Mouse (Mus musculus): ENCODE measurements around the gene Atf5. TPM values are rescaled to one million over a fixed set of nuclear protein-coding genes. Genes with fewer than 3 reads are reported as not detected.

Atf5 gene
- polyA plus RNA-seq, 1 experiment from 2014 or later: 3.3 TPM

DNA sequence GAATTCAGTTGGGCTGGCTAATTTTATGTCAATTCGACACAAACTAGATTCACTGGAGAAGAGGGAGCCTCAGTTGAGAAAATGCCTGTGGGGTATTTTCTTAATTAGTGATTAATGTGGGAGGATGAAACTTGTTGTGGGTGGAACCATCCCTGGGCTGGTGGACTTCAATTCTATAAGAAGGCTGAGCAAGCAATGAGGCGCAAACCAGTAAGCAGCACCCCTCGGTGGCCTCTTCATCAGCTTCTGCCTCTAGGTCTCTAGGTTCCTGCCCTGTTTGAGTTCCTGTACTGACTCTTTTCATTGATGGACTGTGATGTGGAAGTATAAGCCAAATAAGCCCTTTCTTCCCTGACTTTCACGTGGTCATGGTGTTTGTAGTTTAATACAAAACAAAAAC is 6.1 kb downstream of the Atf5 start:
- DNase-seq (ENCODE audit: low spot score, missing footprints): no peak
- H3K4me3 ChIP-seq (ENCODE audit: low read depth, low read length): no peak overlapping the region
- H3K9me3 ChIP-seq (ENCODE audit: control insufficient read depth, low read length): no peaks in the 10 kb centered on the region
- no peak overlapping the region for H3K9ac ChIP-seq (ENCODE audit: low read length)
- no peak overlapping the region for H3K4me2 ChIP-seq
- WGBS: 82% methylated on average over 4 of the region's 4 CpGs
- no peak for ATAC-seq (ENCODE audit: low FRiP score)
- no peaks in the 10 kb centered on the region for H3K27me3 ChIP-seq (ENCODE audit: control insufficient read depth, insufficient read depth, low read length)
- peaks cover 9% of the 10 kb centered on the region for H3K4me1 ChIP-seq (ENCODE audit: control insufficient read depth, insufficient read depth, low read length)
- H3K36me3 ChIP-seq (ENCODE audit: control insufficient read depth, insufficient read depth, low read length): no peaks in the 10 kb centered on the region
- H3K27ac ChIP-seq (ENCODE audit: low read depth, low read length): no peak overlapping the region

DNA sequence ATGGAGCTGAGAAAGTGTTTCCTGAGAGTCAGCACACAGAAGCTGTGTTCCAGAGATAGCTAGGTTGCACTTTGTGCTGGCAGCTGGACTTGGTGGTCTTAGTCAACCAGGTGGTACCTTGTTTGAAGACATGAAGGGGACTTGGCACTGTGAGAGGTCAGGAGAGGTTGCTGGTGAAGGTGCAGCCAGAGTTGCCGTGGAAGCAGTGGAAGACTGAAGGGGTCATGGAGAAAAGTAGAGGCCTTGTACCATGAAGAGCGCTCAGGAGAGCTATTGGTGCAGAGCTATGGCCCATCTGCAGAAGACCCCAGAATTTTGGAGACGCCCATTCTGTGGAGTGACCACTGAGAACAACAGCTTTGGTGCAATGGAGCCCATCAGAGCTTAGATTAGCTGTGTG is 7.0 kb downstream of the Atf5 start:
- Histone ChIP-seq H3K36me3 (ENCODE audit: control insufficient read depth, insufficient read depth, low read length) (no peaks in the 10 kb centered on the region), H3K9me3 (ENCODE audit: control insufficient read depth, low read length) (no peaks in the 10 kb centered on the region), H3K27ac (ENCODE audit: low read depth, low read length) (no peak overlapping the region), H3K4me3 (ENCODE audit: low read depth, low read length) (no peak overlapping the region), H3K9ac (ENCODE audit: low read length) (no peak overlapping the region), H3K27me3 (ENCODE audit: control insufficient read depth, insufficient read depth, low read length) (no peaks in the 10 kb centered on the region), H3K4me1 (ENCODE audit: control insufficient read depth, insufficient read depth, low read length) (peaks cover under 1% of the 10 kb centered on the region; the same call in 1 of the 2 replicates), H3K4me2 (no peak overlapping the region)
- ATAC-seq (ENCODE audit: low FRiP score) (no peak), DNase-seq (ENCODE audit: low spot score, missing footprints) (no peak)
- 88% methylated on average over 3 of the region's 3 CpGs for WGBS

DNA sequence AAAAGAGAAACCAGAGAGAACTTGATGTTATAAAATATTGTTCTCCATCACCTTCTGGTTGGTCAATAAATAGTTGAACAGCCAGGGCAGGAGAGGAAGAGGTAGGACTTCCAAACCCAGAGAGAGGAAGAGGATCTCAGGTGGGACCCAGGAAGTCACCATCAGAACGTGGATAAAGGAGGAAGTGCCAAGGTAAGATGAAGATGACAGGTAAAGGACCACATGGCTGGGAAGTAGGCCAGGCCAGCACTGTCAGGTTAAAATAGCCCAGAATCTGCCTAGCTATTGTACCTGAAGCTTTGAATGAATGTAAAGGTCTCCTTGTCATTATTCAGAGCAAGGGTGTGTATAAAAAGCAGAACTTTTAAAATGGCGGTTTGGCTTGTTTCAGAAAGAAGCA is 7.5 kb downstream of the Atf5 start:
- no peak overlapping the region for H3K4me3 ChIP-seq (ENCODE audit: low read depth, low read length)
- H3K9ac ChIP-seq (ENCODE audit: low read length): no peak overlapping the region
- DNase-seq (ENCODE audit: low spot score, missing footprints) (no peak), ATAC-seq (ENCODE audit: low FRiP score) (no peak)
- H3K4me1 ChIP-seq (ENCODE audit: control insufficient read depth, insufficient read depth, low read length): no peaks in the 10 kb centered on the region
- no peaks in the 10 kb centered on the region for H3K27me3 ChIP-seq (ENCODE audit: control insufficient read depth, insufficient read depth, low read length)
- no peaks in the 10 kb centered on the region for H3K9me3 ChIP-seq (ENCODE audit: control insufficient read depth, low read length)
- no peaks in the 10 kb centered on the region for H3K36me3 ChIP-seq (ENCODE audit: control insufficient read depth, insufficient read depth, low read length)
- 80% methylated on average over 2 of the region's 2 CpGs for WGBS
- no peak overlapping the region for H3K27ac ChIP-seq (ENCODE audit: low read depth, low read length)
- no peak overlapping the region for H3K4me2 ChIP-seq

DNA sequence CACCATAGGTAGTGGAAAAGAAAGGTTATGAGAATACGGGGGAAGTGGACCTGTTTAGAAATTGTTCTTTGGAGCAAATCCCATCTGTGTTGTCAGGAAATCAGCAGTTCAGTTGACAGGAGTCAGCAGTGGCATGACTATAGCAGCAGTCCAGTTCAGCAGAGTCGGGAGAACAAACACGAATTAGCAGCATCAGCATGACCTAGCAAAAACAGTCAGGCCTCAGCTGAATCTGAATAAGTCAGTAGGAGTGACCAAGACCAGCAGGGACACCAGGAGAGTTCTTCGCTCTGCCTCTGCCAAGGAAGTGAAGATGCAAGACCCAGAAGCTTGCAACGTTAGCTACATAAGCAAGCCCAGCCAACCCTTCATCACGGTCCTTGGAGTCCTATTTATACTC is 23.7 kb downstream of the Atf5 start:
- ATAC-seq (ENCODE audit: low FRiP score): no peak
- no peaks in the 10 kb centered on the region for H3K36me3 ChIP-seq (ENCODE audit: control insufficient read depth, insufficient read depth, low read length)
- no peaks in the 10 kb centered on the region for H3K27me3 ChIP-seq (ENCODE audit: control insufficient read depth, insufficient read depth, low read length)
- H3K27ac ChIP-seq (ENCODE audit: low read depth, low read length): no peak overlapping the region
- H3K9me3 ChIP-seq (ENCODE audit: control insufficient read depth, low read length): no peaks in the 10 kb centered on the region
- no peak overlapping the region for H3K9ac ChIP-seq (ENCODE audit: low read length)
- H3K4me2 ChIP-seq: no peak overlapping the region
- DNase-seq (ENCODE audit: low spot score, missing footprints): no peak
- no peaks in the 10 kb centered on the region for H3K4me1 ChIP-seq (ENCODE audit: control insufficient read depth, insufficient read depth, low read length)
- 84% methylated on average over 6 of the region's 6 CpGs for WGBS
- no peak overlapping the region for H3K4me3 ChIP-seq (ENCODE audit: low read depth, low read length)

DNA sequence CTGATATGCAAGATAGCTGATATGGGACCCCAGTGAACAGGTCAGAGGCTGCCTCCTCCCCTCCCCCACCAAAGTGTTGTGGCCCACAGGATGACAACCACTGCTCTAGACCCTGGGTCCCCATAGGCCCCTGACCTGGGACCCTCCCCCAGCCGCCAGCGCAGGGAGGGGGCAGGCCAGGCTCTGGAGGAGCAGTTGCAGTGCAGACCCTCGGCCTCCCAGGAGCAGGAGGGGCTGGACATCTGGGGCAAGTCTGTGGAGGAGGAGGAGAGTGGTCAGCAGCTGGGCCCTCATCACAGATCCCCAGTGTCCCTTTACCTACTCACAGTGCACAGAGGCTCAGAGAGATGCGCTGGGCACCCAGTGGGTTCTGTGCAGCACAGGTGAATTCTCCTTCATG is 26.4 kb downstream of the Atf5 start:
- H3K36me3 ChIP-seq (ENCODE audit: control insufficient read depth, insufficient read depth, low read length): no peaks in the 10 kb centered on the region
- no peak overlapping the region for H3K27ac ChIP-seq (ENCODE audit: low read depth, low read length)
- no peak overlapping the region for H3K9ac ChIP-seq (ENCODE audit: low read length)
- H3K27me3 ChIP-seq (ENCODE audit: control insufficient read depth, insufficient read depth, low read length): no peaks in the 10 kb centered on the region
- DNase-seq (ENCODE audit: low spot score, missing footprints): no peak
- no peak overlapping the region for H3K4me2 ChIP-seq
- no peaks in the 10 kb centered on the region for H3K4me1 ChIP-seq (ENCODE audit: control insufficient read depth, insufficient read depth, low read length)
- 68% methylated on average over 4 of the region's 4 CpGs for WGBS
- H3K4me3 ChIP-seq (ENCODE audit: low read depth, low read length): no peak overlapping the region
- no peaks in the 10 kb centered on the region for H3K9me3 ChIP-seq (ENCODE audit: control insufficient read depth, low read length)
- no peak for ATAC-seq (ENCODE audit: low FRiP score)

DNA sequence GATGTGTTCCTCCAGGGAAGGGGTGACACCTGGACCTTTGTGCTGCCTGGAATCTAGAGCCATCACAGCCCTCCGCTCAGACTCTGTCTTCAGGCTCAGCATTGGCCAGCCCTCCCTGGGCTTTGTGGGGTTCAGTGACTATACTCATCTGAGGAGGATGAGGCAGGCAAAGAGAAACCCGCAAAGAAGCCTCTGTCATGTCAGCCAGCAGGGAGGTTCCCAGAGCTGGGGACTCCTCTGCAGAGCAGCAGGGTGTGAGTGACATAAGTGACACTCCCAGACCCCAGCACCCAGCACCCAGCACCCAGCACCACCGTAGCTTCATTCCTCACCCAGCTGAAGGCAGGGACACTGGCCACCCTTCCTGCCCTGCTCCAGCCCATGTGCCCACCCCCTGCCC is 26.9 kb downstream of the Atf5 start:
- ATAC-seq (ENCODE audit: low FRiP score) (no peak), DNase-seq (ENCODE audit: low spot score, missing footprints) (no peak)
- Histone ChIP-seq H3K4me1 (ENCODE audit: control insufficient read depth, insufficient read depth, low read length) (no peaks in the 10 kb centered on the region), H3K4me2 (no peak overlapping the region), H3K27me3 (ENCODE audit: control insufficient read depth, insufficient read depth, low read length) (no peaks in the 10 kb centered on the region), H3K9me3 (ENCODE audit: control insufficient read depth, low read length) (no peaks in the 10 kb centered on the region), H3K9ac (ENCODE audit: low read length) (no peak overlapping the region), H3K27ac (ENCODE audit: low read depth, low read length) (no peak overlapping the region), H3K36me3 (ENCODE audit: control insufficient read depth, insufficient read depth, low read length) (no peaks in the 10 kb centered on the region), H3K4me3 (ENCODE audit: low read depth, low read length) (no peak overlapping the region)
- WGBS: 69% methylated on average over 3 of the region's 3 CpGs

DNA sequence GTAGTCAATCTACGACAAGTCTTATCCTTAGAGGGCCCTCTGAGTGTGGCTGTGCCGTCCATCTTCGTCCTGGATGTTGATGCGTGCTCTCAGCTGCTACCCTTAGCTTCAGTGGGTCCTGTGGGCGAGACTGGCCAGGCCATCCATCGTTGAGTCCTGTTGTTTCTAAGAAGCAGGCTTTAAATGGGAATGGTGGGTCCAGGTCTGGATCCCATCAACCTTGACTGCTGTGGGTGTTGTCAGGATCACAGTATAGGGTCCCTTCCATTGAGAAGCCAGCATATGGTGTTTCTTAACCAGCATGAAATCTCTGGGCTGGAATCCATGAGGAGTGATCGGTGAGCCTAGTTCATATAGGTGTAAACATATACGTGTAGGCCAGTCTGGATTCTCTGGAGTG is 36.4 kb downstream of the Atf5 start:
- H3K27ac ChIP-seq (ENCODE audit: low read depth, low read length): no peak overlapping the region
- H3K9me3 ChIP-seq (ENCODE audit: control insufficient read depth, low read length): no peaks in the 10 kb centered on the region
- no peak overlapping the region for H3K4me3 ChIP-seq (ENCODE audit: low read depth, low read length)
- H3K9ac ChIP-seq (ENCODE audit: low read length): no peak overlapping the region
- WGBS: 85% methylated on average over 8 of the region's 8 CpGs
- DNase-seq (ENCODE audit: low spot score, missing footprints): no peak
- no peaks in the 10 kb centered on the region for H3K27me3 ChIP-seq (ENCODE audit: control insufficient read depth, insufficient read depth, low read length)
- no peak for ATAC-seq (ENCODE audit: low FRiP score)
- no peak overlapping the region for H3K4me2 ChIP-seq
- peaks cover 3% of the 10 kb centered on the region; the same call in 1 of the 2 replicates for H3K36me3 ChIP-seq (ENCODE audit: control insufficient read depth, insufficient read depth, low read length)
- H3K4me1 ChIP-seq (ENCODE audit: control insufficient read depth, insufficient read depth, low read length): no peaks in the 10 kb centered on the region

DNA sequence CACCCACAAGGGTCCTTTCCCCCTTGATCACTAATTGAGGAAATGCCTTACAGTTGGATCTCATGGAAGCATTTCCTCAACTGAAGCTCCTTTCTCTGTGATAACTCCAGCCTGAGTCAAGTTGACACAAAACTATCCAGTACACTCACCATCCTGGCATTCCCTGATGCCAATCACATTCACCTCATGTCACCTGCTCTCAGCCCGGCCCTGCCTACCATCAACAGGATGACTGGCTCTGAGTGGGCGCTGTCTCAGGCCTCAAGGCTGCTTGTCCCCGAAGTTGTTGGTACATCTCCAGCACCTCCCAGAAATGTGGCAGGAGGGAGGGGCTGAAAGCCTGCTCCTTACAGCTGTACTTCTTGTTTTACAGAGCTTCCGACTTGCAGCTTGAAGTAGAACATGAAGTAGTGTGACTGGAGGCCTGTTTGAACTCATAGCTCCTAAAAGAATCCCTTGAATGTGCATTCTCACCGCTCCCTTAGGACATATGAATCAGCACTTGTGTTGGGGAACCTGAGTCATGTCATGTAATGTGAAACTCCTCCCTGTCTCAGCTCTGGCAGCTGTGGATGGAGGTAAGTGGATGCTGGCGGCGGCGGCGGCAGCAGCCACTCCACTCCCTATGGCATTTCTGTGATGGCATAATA is 39.5 kb downstream of the Atf5 start:
- DNase-seq (ENCODE audit: low spot score, missing footprints) (no peak), ATAC-seq (ENCODE audit: low FRiP score) (no peak)
- H3K9me3 ChIP-seq (ENCODE audit: control insufficient read depth, low read length): no peaks in the 10 kb centered on the region
- H3K4me2 ChIP-seq: no peak overlapping the region
- 90% methylated on average over 9 of the region's 9 CpGs for WGBS
- no peaks in the 10 kb centered on the region for H3K27me3 ChIP-seq (ENCODE audit: control insufficient read depth, insufficient read depth, low read length)
- H3K9ac ChIP-seq (ENCODE audit: low read length): no peak overlapping the region
- peaks cover 5% of the 10 kb centered on the region; the same call in 1 of the 2 replicates for H3K36me3 ChIP-seq (ENCODE audit: control insufficient read depth, insufficient read depth, low read length)
- no peak overlapping the region for H3K4me3 ChIP-seq (ENCODE audit: low read depth, low read length)
- H3K4me1 ChIP-seq (ENCODE audit: control insufficient read depth, insufficient read depth, low read length): no peaks in the 10 kb centered on the region
- no peak overlapping the region for H3K27ac ChIP-seq (ENCODE audit: low read depth, low read length)

DNA sequence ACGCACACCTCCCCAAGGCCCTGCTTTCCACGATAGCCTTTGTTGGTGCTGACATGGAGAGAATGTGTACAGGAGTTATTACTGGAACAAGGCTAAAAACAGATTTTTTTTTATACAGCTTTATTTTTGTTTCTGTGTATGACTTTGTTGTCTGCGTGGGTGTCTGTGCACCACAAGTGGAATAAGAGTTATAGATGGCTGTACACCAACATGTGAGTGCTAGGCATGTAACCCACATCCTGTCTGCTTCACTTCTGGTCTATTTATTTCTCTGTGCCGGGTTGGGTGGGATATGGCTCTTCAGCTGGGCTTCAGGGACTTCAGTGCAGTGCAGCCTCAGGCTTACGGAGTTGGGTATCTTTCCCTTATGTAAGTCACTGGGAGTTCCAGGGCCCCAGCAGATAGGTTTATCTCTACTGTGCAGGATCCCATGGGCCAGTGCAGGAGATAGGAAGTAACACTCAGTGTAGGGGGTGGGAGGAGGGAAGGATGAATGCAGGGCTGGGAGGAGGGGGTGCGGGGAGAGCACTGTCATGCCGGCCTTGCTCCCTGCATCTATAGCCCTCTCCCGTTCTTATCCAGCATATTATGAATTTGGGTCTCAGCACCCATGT is 43.8 kb downstream of the Atf5 start:
- Histone ChIP-seq H3K4me1 (ENCODE audit: control insufficient read depth, insufficient read depth, low read length) (no peaks in the 10 kb centered on the region), H3K36me3 (ENCODE audit: control insufficient read depth, insufficient read depth, low read length) (peaks cover 10% of the 10 kb centered on the region), H3K9me3 (ENCODE audit: control insufficient read depth, low read length) (no peaks in the 10 kb centered on the region), H3K27me3 (ENCODE audit: control insufficient read depth, insufficient read depth, low read length) (no peaks in the 10 kb centered on the region), H3K27ac (ENCODE audit: low read depth, low read length) (no peak overlapping the region), H3K4me3 (ENCODE audit: low read depth, low read length) (no peak overlapping the region), H3K9ac (ENCODE audit: low read length) (no peak overlapping the region), H3K4me2 (no peak overlapping the region)
- ATAC-seq (ENCODE audit: low FRiP score) (no peak), DNase-seq (ENCODE audit: low spot score, missing footprints) (no peak)
- 90% methylated on average over 8 of the region's 8 CpGs for WGBS
